Mouse (Mus musculus) left cerebral cortex, adult 2 months (tissue): ENCODE results near the gene Rgs19. TPM values are rescaled to one million over a fixed set of nuclear protein-coding genes. Genes with fewer than 3 reads are reported as not detected.

Source experiments
- DNase-seq, 2 experiments: peaks; one replicate each; pipeline ENCODE4 v3.0.0; 2021 to 2022; ENCODE audit warnings: low spot score in 2 of 2, mixed read lengths in 1 of 2; ENCODE audit errors: extremely low spot score in 1 of 2
- H3K27ac ChIP-seq: fragments of 200-600 bp; 2 replicates; pipeline ENCODE4 v1.8.1; 2022
- H3K4me3 ChIP-seq: fragments of 200-600 bp; 2 replicates; pipeline ENCODE4 v1.8.1; 2022
- CTCF ChIP-seq: fragments of 200-600 bp; IDR thresholded peaks from 2 replicates; pipeline ENCODE4 v1.8.1; 2022; ENCODE audit warnings: antibody characterized with exemption, mild to moderate bottlenecking, moderate library complexity
- intact Hi-C: fragments of 180-260 bp; cut with DNase I; formaldehyde crosslinking; loops from one replicate; pipeline ENCODE4 v1.15.1; 2025
- total RNA-seq, 2 experiments: library from RNA; stranded (reverse); gene quantifications; 2 replicates each; pipeline ENCODE4 v1.2.3; 2021

Gene Rgs19
- total RNA-seq, 2 experiments from 2014 or later = 30.6 to 33.2 TPM

GRCm38 (mm10) chr2:181670285-181670912 is 23.4 kb downstream of the Rgs19 start:
- intact Hi-C loops = no loop called here

GRCm38 (mm10) chr2:181663298-181663630 is 30.5 kb downstream of the Rgs19 start:
- no peak for DNase-seq
- intact Hi-C loops = no loop called here
- Histone ChIP-seq H3K27ac (peak overlapping the region; percentile 32; the same call in 1 of the 2 replicates), H3K4me3 (no peak overlapping the region)
- no peak for TF ChIP-seq CTCF

More at GRCm38 (mm10) chr2:181670285-181670912, 23.4 kb downstream of the Rgs19 start:
- DNase-seq = no peak
- peak overlapping the region; percentile 59; the same call in 1 of the 2 replicates for H3K27ac ChIP-seq
- TF ChIP-seq CTCF = no peak; the same call in 1 of the 2 replicates
- peak overlapping the region; percentile 40 for H3K4me3 ChIP-seq

DNA sequence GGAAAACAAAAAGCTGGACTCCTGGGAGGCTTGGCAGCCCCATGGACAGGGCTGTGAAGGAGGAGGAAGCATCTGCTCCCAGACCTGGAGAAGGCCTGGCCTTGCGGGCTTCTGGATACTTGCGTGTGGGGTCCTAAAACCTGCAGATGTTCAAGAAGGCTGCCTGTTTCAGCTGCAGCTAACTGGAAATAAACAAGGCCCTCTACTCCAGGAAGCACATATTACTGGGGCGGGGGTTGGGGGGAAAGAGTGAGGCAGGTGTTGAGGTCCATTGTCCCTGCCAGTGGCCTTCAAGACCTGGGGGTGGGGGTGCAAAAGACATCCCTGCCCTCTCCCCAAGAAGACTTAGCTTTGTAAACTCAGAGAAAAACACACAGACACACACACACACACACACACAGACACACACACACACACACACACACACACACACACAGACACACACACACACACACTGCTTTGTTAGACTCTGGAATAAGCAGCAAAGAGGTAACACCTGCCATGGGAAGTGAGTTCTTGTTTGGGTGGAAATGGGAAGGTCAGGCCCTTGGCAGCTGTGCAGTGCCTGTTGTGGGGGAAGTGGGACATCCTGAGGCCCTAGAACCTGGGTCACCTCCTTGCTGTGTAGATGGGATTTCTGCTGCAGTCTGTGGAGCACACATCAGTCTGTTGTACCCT is 31.0 kb downstream of the Rgs19 start:
- Histone ChIP-seq H3K4me3 (no peak overlapping the region), H3K27ac (peak overlapping the region; percentile 32; the same call in 1 of the 2 replicates)
- no peak for TF ChIP-seq CTCF
- no peak for DNase-seq
- intact Hi-C loops = no loop called here

- intact Hi-C loops = loop anchor here (1.0 to 5.0 kb wide), 2 partner anchors 19 to 48 kb away; no protein-coding TSS in a partner anchor
Measured at GRCm38 (mm10) chr2:181659609-181660055, 34.1 kb downstream of the Rgs19 start.

GRCm38 (mm10) chr2:181658930-181659555 is 34.7 kb downstream of the Rgs19 start:
- Histone ChIP-seq H3K4me3 (no peak overlapping the region), H3K27ac (peak overlapping the region; percentile 68)
- no peak for TF ChIP-seq CTCF
- intact Hi-C loops = loop anchor here (1.0 to 5.0 kb wide), 2 partner anchors 19 to 48 kb away; no protein-coding TSS in a partner anchor
- DNase-seq = peak; percentile 53 to 58

More at GRCm38 (mm10) chr2:181659609-181660055, 34.1 kb downstream of the Rgs19 start:
- Histone ChIP-seq H3K4me3 (no peak overlapping the region), H3K27ac (peak overlapping the region; percentile 68)
- peak; percentile 75 to 80 for DNase-seq
- peak; percentile 69 for TF ChIP-seq CTCF

DNA sequence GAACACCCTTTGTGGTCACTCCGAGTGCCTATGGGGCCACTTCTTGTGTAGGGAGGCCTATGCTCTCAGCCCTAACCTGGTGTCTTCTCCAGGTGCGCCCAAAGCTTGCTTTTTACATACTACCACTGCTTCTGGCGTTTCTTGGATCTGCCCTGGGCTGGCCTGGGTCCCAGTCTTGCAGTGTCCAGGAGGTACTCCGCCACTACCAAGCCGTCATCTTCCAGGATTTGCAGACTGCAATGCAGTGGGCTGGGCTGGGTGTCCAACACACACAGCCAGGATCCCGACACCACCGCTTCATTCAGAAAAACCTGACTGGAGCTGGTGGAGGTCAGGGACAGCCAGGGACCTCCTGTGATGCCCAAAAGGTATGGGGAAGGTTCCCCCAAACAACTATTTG is 35.2 kb downstream of the Rgs19 start:
- H3K4me3 ChIP-seq = no peak overlapping the region

DNA sequence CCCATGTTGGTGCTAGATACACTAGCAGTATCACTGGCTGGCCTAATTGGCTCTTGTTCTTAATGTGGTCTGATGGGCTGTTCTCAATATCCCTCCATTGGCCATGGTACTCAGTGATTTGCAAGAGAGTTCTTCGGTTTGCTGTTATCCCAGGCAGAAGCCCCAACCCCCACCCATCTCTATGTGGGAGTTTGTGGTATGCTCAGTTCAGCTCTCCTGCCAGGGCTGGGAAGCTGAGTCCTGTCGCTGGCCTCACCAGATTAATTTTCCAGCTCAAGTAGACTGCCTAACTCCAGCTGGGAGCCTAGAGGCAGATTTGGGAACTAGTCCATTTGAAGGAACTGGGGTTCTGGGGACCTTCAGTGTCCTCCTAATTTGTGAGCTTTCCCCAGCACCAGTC is 36.3 kb downstream of the Rgs19 start:
- no peak for DNase-seq
- intact Hi-C loops = loop anchor here (5.0 kb wide), 1 partner anchor 50 kb away; no protein-coding TSS in a partner anchor
- no peak overlapping the region for H3K4me3 ChIP-seq
- H3K27ac ChIP-seq = no peak overlapping the region
- no peak; the same call in 1 of the 2 replicates for TF ChIP-seq CTCF

More for the DNA sequence above, 35.2 kb downstream of the Rgs19 start:
- no peak overlapping the region for H3K27ac ChIP-seq
- intact Hi-C loops = loop anchor here (5.0 kb wide), 1 partner anchor 49 kb away; no protein-coding TSS in a partner anchor
- DNase-seq = no peak
- TF ChIP-seq CTCF = no peak

DNA sequence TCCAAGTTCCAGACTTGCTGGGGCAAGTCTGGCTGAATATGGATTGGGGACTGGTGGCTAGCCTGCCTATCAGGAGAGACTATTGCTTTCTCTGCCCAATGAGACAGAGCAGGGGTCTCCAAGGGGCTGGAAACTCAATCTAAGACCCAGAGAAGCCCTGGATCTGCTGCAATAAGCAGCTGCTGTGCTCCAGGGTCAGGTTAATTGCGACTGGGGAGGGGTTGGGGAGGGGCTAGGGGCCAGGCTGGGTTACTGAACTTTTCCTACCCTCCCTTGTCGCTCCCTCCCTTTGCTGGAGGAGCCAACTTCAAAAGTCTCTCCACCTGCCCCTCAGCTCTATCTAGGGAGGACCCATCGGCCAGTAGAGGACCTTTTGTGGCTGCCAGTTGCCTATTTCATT is 37.0 kb downstream of the Rgs19 start, which contains the start of gene Gm29797:
TSS of gene Gm29797 (plus strand) at position 301 of the 400 bp plus-strand sequence.
- intact Hi-C loops = loop anchor here (5.0 kb wide), 1 partner anchor 51 kb away; no protein-coding TSS in a partner anchor
- TF ChIP-seq CTCF = no peak
- no peak within 1 kb of the TSS for H3K27ac ChIP-seq
- H3K4me3 ChIP-seq = no peak within 1 kb of the TSS
- no peak for DNase-seq

- intact Hi-C loops = no loop called here
- TF ChIP-seq CTCF = no peak
Measured at GRCm38 (mm10) chr2:181653523-181653922, 40.3 kb downstream of the Rgs19 start.

DNA sequence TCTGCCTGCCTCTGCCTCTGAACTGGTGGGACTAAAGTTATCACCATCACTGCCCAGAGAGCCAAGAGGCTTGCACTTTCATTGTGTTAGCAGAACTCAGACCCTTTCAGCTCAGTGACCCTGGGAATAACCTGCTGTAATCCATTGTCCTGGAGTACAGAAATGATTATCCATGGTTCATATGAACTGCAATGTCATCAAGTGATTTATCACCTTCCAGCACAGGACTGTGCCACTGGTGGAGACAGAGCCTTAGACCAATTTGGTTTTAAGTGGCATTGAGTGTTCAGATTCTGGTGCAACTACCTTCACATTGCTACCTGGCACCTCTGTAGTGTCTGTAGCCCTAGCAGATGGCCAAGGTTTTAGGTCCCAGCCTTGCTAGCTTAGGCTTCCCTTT is 40.7 kb downstream of the Rgs19 start:
- no peak for DNase-seq
- intact Hi-C loops = no loop called here
- Histone ChIP-seq H3K4me3 (no peak overlapping the region), H3K27ac (no peak overlapping the region)
- TF ChIP-seq CTCF = no peak

More at GRCm38 (mm10) chr2:181653523-181653922, 40.3 kb downstream of the Rgs19 start:
- no peak overlapping the region for H3K27ac ChIP-seq
- H3K4me3 ChIP-seq = no peak overlapping the region
- DNase-seq = no peak

- intact Hi-C loops = no loop called here
- no peak overlapping the region for H3K27ac ChIP-seq
- no peak for DNase-seq
- no peak for TF ChIP-seq CTCF
- H3K4me3 ChIP-seq = no peak overlapping the region
Measured at GRCm38 (mm10) chr2:181648926-181649325, 44.9 kb downstream of the Rgs19 start.
